Mouse (Mus musculus) hindbrain, embryonic 11.5 days (tissue): ENCODE measurements at regions not wholly inside any gene's neighbourhood (a gene's known extent, or its start where the extent isn't known, plus 50 kb on each side); places are given as distances from the start of the nearest gene placed in this dataset.
A peak's percentile ranks its signal among the peaks of the same experiment; 100 is the strongest.

ENCODE experiments used
- ATAC-seq: fragments of 200-750 bp; cut with Nextera tagmentation; 2 replicates; pipeline ENCODE4 v1.8.0; 2017; ENCODE audit warnings: mild to moderate bottlenecking, moderate TSS enrichment, moderate library complexity; ENCODE audit not compliant: low FRiP score
- DNase-seq: peaks from one replicate; pipeline ENCODE4 v3.0.0-alpha.2; 2015; ENCODE audit warnings: low spot score
- H3K27ac ChIP-seq: fragments of 300-500 bp; sonication (generic); 2 replicates; pipeline ENCODE4 v1.5.1; 2014; ENCODE audit warnings: mild to moderate bottlenecking, low read depth, low read length
- H3K27me3 ChIP-seq: fragments of 300-500 bp; sonication (generic); 2 replicates; pipeline ENCODE4 v1.6.1; 2014; ENCODE audit warnings: mild to moderate bottlenecking, low read length, moderate library complexity, mixed read lengths; ENCODE audit not compliant: control insufficient read depth, insufficient read depth
- H3K36me3 ChIP-seq: fragments of 300-500 bp; sonication (generic); 2 replicates; pipeline ENCODE4 v1.6.1; 2014; ENCODE audit warnings: mild to moderate bottlenecking, low read length, moderate library complexity, mixed read lengths; ENCODE audit not compliant: control insufficient read depth, insufficient read depth
- H3K4me1 ChIP-seq: fragments of 300-500 bp; sonication (generic); replicated peaks from 2 replicates; pipeline ENCODE4 v1.6.1; 2014; ENCODE audit warnings: low read length, mixed read lengths; ENCODE audit not compliant: control insufficient read depth, insufficient read depth
- H3K4me2 ChIP-seq: fragments of 300-500 bp; sonication (generic); replicated peaks from 2 replicates; pipeline ENCODE4 v1.6.1; 2014; ENCODE audit warnings: mild to moderate bottlenecking, low read depth, low read length
- H3K4me3 ChIP-seq: fragments of 300-500 bp; sonication (generic); 2 replicates; pipeline ENCODE4 v1.5.1; 2014; ENCODE audit warnings: low read depth, low read length
- H3K9ac ChIP-seq: fragments of 300-500 bp; sonication (generic); 2 replicates; pipeline ENCODE4 v1.6.1; 2014; ENCODE audit warnings: low read depth, low read length
- H3K9me3 ChIP-seq: fragments of 300-500 bp; sonication (generic); 2 replicates; pipeline ENCODE4 v1.6.1; 2016; ENCODE audit warnings: low read length; ENCODE audit not compliant: control insufficient read depth
- WGBS: fragments of 180-500 bp; shearing (Covaris S2); extraction: QIAGEN DNeasy Blood & Tissue Kit; methylation state at CpG from one replicate; pipeline ENCODE4 v1.1.7; 2014; 5-methylcytosine and 5-hydroxymethylcytosine counted together

DNA sequence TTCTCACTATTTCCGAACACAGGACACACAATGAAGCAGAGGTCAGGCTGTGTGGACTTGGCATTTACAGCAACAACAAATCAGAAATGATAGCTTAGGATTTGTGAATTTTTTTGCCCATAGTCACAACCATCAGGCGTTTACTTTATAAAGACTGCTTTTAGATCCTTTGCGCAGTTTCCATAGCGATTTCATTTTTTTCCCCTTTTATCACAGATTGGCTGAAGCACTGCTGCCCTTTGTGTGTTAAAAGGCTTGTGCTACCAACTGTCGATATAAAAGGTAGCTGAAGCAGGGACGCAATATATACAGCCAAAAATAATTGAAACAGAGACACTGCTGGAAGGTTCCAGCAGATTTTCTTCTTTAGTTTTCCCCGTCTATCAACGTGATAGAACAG lies 551.4 kb downstream of the Nedd1 start:
- ATAC-seq (no peak), DNase-seq (no peak)
- Histone ChIP-seq H3K27me3 (no peaks in the 10 kb centered on the region), H3K4me2 (no peak overlapping the region), H3K27ac (no peak overlapping the region), H3K36me3 (no peaks in the 10 kb centered on the region), H3K9ac (no peak overlapping the region), H3K9me3 (no peaks in the 10 kb centered on the region), H3K4me3 (no peak overlapping the region), H3K4me1 (no peaks in the 10 kb centered on the region)
- 77% methylated on average over 8 of the region's 8 CpGs for WGBS

- H3K4me3 ChIP-seq = no peak overlapping the region
- 68% methylated on average over 2 of the region's 2 CpGs for WGBS
- no peaks in the 10 kb centered on the region for H3K9me3 ChIP-seq
- no peak overlapping the region for H3K27ac ChIP-seq
- no peak overlapping the region for H3K9ac ChIP-seq
- H3K27me3 ChIP-seq = no peaks in the 10 kb centered on the region
- no peak for DNase-seq
- H3K36me3 ChIP-seq = no peaks in the 10 kb centered on the region
- ATAC-seq = no peak
- no peak overlapping the region for H3K4me2 ChIP-seq
- H3K4me1 ChIP-seq = no peaks in the 10 kb centered on the region
Measured at GRCm38 (mm10) chr10:92166057-92166456, 556.2 kb downstream of the Nedd1 start.

- 14% methylated on average over 5 of the region's 5 CpGs for WGBS
- Histone ChIP-seq H3K36me3 (no peaks in the 10 kb centered on the region), H3K9me3 (no peaks in the 10 kb centered on the region), H3K4me1 (no peaks in the 10 kb centered on the region), H3K27ac (peak overlapping the region; percentile 91), H3K9ac (peak overlapping the region; percentile 67), H3K4me3 (peak overlapping the region; percentile 53), H3K27me3 (no peaks in the 10 kb centered on the region), H3K4me2 (peak overlapping the region; percentile 28; the same call in 1 of the 2 replicates)
- DNase-seq (peak; percentile 53), ATAC-seq (peak; percentile 53; the same call in 1 of the 2 replicates)
Measured at GRCm38 (mm10) chr10:92164991-92165390, 557.2 kb downstream of the Nedd1 start.

DNA sequence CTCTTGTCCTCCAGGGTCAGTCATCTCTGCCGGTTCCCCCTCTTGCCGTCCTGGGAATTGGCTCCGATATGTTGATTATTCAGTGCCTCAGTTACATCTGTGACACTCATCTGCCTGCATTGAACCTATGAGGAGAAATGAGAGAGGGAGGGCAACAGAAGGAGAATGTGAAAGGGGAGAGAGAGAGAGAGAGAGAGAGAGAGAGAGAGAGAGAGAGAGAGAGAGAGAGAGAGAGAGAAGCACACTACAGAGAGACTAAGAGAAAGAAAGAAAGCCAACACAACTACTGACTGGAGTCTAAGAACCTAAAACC lies 557.6 kb downstream of the Nedd1 start:
- H3K9me3 ChIP-seq = no peaks in the 10 kb centered on the region
- peak overlapping the region; percentile 28; the same call in 1 of the 2 replicates for H3K4me2 ChIP-seq
- 30% methylated on average over 3 of the region's 3 CpGs for WGBS
- H3K4me3 ChIP-seq = peak overlapping the region; percentile 53
- peak overlapping the region; percentile 91 for H3K27ac ChIP-seq
- ATAC-seq (0 out of 2 replicates have a peak, but pooled peaks have one; percentile 12), DNase-seq (no peak)
- H3K27me3 ChIP-seq = no peaks in the 10 kb centered on the region
- no peaks in the 10 kb centered on the region for H3K4me1 ChIP-seq
- no peaks in the 10 kb centered on the region for H3K36me3 ChIP-seq
- H3K9ac ChIP-seq = peak overlapping the region; percentile 67

- Histone ChIP-seq H3K4me1 (no peaks in the 10 kb centered on the region), H3K27ac (peak overlapping the region; percentile 91), H3K36me3 (no peaks in the 10 kb centered on the region), H3K4me2 (peak overlapping the region; percentile 66), H3K9ac (peak overlapping the region; percentile 67), H3K27me3 (no peaks in the 10 kb centered on the region), H3K4me3 (peak overlapping the region; percentile 53), H3K9me3 (no peaks in the 10 kb centered on the region)
- ATAC-seq = no peak
- DNase-seq = peak; percentile 44
- 41% methylated on average over 12 of the region's 12 CpGs for WGBS
Measured at GRCm38 (mm10) chr10:92163851-92164647, 558.2 kb downstream of the Nedd1 start.

- 5% methylated on average over 7 of the region's 7 CpGs for WGBS
- DNase-seq (peak; percentile 50), ATAC-seq (peak; percentile 55)
- no peaks in the 10 kb centered on the region for H3K27me3 ChIP-seq
- peak overlapping the region; percentile 83 for H3K9ac ChIP-seq
- peak overlapping the region; percentile 66 for H3K4me2 ChIP-seq
- H3K9me3 ChIP-seq = no peaks in the 10 kb centered on the region
- peak overlapping the region; percentile 53 for H3K4me3 ChIP-seq
- H3K4me1 ChIP-seq = no peaks in the 10 kb centered on the region
- H3K36me3 ChIP-seq = no peaks in the 10 kb centered on the region
- H3K27ac ChIP-seq = peak overlapping the region; percentile 91
Measured at GRCm38 (mm10) chr10:92163071-92163504, 559.1 kb downstream of the Nedd1 start.

DNA sequence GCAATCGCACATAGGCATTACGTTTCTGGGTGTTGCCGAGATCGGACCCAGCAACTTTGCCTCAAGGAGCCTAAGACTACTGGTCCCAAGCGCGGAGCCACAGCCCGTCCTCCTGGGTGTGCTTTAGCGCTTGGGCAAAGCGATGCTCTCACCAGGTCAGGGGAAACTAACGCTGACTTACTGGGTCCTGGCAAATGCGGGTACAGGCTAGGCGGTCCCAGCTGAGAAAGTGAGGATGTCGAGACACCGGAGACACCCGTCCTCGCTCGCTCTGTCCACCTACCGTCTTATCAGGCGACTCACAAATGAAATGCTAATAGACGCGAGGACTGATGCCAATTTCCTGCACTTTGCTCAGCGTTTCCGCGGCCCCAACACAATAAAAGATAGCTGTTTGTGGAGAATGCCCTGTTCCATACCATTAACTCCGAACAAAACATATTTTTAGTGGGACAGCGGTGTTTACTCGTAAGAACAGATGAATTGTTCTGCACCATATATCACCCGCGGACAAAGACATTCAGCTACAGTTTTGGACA lies 559.7 kb downstream of the Nedd1 start:
- under 1% methylated on average over 29 of the region's 29 CpGs for WGBS
- Histone ChIP-seq H3K27ac (peak overlapping the region; percentile 91), H3K9ac (peak overlapping the region; percentile 83), H3K36me3 (no peaks in the 10 kb centered on the region), H3K9me3 (no peaks in the 10 kb centered on the region), H3K4me2 (peak overlapping the region; percentile 66), H3K27me3 (no peaks in the 10 kb centered on the region), H3K4me3 (peak overlapping the region; percentile 53), H3K4me1 (no peaks in the 10 kb centered on the region)
- ATAC-seq (peak; percentile 66), DNase-seq (peak; percentile 73)

GRCm38 (mm10) chr10:92161501-92161900 lies 560.7 kb downstream of the Nedd1 start:
- peak; percentile 49 for DNase-seq
- Histone ChIP-seq H3K4me2 (peak overlapping the region; percentile 33), H3K9ac (peak overlapping the region; percentile 42), H3K4me1 (no peaks in the 10 kb centered on the region), H3K9me3 (no peaks in the 10 kb centered on the region), H3K36me3 (no peaks in the 10 kb centered on the region), H3K4me3 (peak overlapping the region; percentile 31), H3K27ac (0 out of 2 replicates have a peak overlapping the region, but pooled peaks have one; percentile 40), H3K27me3 (no peaks in the 10 kb centered on the region)
- 7% methylated on average over 9 of the region's 9 CpGs for WGBS
- ATAC-seq = no peak

DNA sequence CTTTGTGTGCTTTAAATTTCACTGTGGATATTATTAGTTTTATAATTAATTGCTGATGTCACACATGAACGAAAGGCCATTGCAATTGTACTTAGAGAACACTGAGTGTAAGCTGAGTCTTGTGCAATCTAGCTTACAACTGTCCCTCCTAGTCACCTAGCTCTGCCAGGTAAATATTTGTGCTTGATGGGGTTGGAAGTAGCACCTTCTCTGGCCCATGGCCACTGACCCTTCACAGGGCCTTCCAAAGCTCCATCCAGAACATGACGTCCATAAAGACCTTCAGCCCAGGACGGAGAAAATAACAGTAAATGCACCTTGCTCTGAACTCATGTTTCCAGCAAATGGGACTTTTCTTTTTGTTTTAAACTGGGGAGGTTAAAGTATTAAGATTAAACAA lies 576.0 kb downstream of the Nedd1 start:
- Histone ChIP-seq H3K4me3 (no peak overlapping the region), H3K4me1 (no peaks in the 10 kb centered on the region), H3K36me3 (no peaks in the 10 kb centered on the region), H3K27ac (no peak overlapping the region), H3K4me2 (no peak overlapping the region), H3K9me3 (no peaks in the 10 kb centered on the region), H3K27me3 (no peaks in the 10 kb centered on the region), H3K9ac (no peak overlapping the region)
- WGBS = 91% methylated on average over 3 of the region's 3 CpGs
- no peak for DNase-seq
- ATAC-seq = no peak
